Mouse (Mus musculus): ENCODE results near the gene Tprg.

- TF ChIP-seq CTCF (IDR thresholded peaks at IDR 0.05; ENCODE audit: insufficient read depth, low read depth, low read length) (no peak), POLR2A (IDR thresholded peaks at IDR 0.05; ENCODE audit: insufficient read depth, low read depth, low read length) (no peak)
These were observed at the start of gene Tprg for GRCm38 (mm10) chr16:25286517-25286916.
